11 mouse cellular contexts compared by ENCODE assay signal in genomic region chr2:173407133-173407532, GRCm38 (mm10).
A peak's percentile ranks its signal among the peaks of the same experiment; 100 is the strongest.
DNase-seq lines count a peak whose midpoint lies in the region; ATAC-seq lines count a peak whose summit lies in the region.
"Had no signal": no experiment of that assay in that cellular context is flagged by ENCODE, and none has a peak within 500 bp of the region (broad histone marks: within the 10 kb centered on the region; RNA-seq: fewer than 3 reads in every experiment).

No protein-coding gene starts in this region.

- peak; percentile 28; the same call in 1 of the 2 replicates for ATAC-seq in hindbrain, embryonic 15.5 days (ENCODE audit: low FRiP score, low read depth)

- H3K27me3 ChIP-seq in forebrain, embryonic 10.5 days (ENCODE audit: poor library complexity, severe bottlenecking), result peaks cover 25% of the 10 kb centered on the region; the same call in 1 of the 2 replicates
- H3K27me3 ChIP-seq in hindbrain, embryonic 15.5 days, result 0 out of 2 replicates have a peak, but pooled peaks cover 4% of the 10 kb centered on the region
- H3K27me3 ChIP-seq: CH12.LX; liver, embryonic 15.5 days had no signal

- H3K27ac ChIP-seq in forebrain, embryonic 10.5 days, result peak overlapping the region; percentile 83
- peak overlapping the region; percentile 52; the same call in 1 of the 2 replicates for H3K27ac ChIP-seq in hindbrain, embryonic 15.5 days (replicated peaks)
- H3K27ac ChIP-seq: heart, adult 2 months; liver, embryonic 15.5 days had no signal

- DNase-seq in NIH3T3 (ENCODE audit: low read depth), result peak; percentile 28
- DNase-seq in forebrain, embryonic 10.5 days (ENCODE audit: extremely low spot score, low spot score), result no peak
- DNase-seq in lung, postnatal 36 days, result peak; percentile 53
- DNase-seq in adrenal gland, adult 2 months, result no peak
- DNase-seq in right cerebral cortex, postnatal 36 days (ENCODE audit: low spot score in 2 of 2), result no peak
- DNase-seq in frontal cortex, postnatal 14 days (ENCODE audit: low spot score in 2 of 2), result no peak
- DNase-seq in left cerebral cortex, postnatal 25 days (ENCODE audit: low spot score in 2 of 2), result no peak
- DNase-seq: heart, adult 2 months had no signal

- H3K36me3 ChIP-seq in forebrain, embryonic 10.5 days (replicated peaks), result no peaks in the 10 kb centered on the region
- H3K36me3 ChIP-seq in hindbrain, embryonic 15.5 days, result no peaks in the 10 kb centered on the region
- H3K36me3 ChIP-seq: liver, embryonic 15.5 days had no signal

- 0 out of 2 replicates have a peak overlapping the region, but pooled peaks have one; percentile 29 for H3K4me2 ChIP-seq in hindbrain, embryonic 15.5 days
- H3K4me2 ChIP-seq: liver, embryonic 15.5 days had no signal

- intact Hi-C loops in left cerebral cortex, postnatal 25 days (cut with DNase I), result loop anchor here (5.0 kb wide), 1 partner anchor 50 kb away; no protein-coding TSS in a partner anchor

- no peaks in the 10 kb centered on the region for H3K9me3 ChIP-seq in forebrain, embryonic 10.5 days
- no peaks in the 10 kb centered on the region for H3K9me3 ChIP-seq in hindbrain, embryonic 15.5 days
- H3K9me3 ChIP-seq: liver, embryonic 15.5 days had no signal

- WGBS in forebrain, embryonic 10.5 days, result 87% methylated on average over 3 of the region's 3 CpGs
- 62% methylated on average over 3 of the region's 3 CpGs for WGBS in hindbrain, embryonic 15.5 days

- no peak overlapping the region for H3K4me3 ChIP-seq in forebrain, embryonic 10.5 days
- H3K4me3 ChIP-seq in hindbrain, embryonic 15.5 days, result no peak overlapping the region
- H3K4me3 ChIP-seq: heart, adult 2 months; liver, embryonic 15.5 days had no signal

- H3K9ac ChIP-seq in hindbrain, embryonic 15.5 days, result no peak overlapping the region
- H3K9ac ChIP-seq: liver, embryonic 15.5 days had no signal

- peaks cover 47% of the 10 kb centered on the region for H3K4me1 ChIP-seq in forebrain, embryonic 10.5 days
- peaks cover 20% of the 10 kb centered on the region for H3K4me1 ChIP-seq in hindbrain, embryonic 15.5 days (replicated peaks)

Comparison
In these comparisons a context has a peak if more than half of its experiments do, and no peak if none do; other contexts are left out.
1. DNase-seq: peak in NIH3T3 (single experiment) and lung, postnatal 36 days (single experiment); none in forebrain, embryonic 10.5 days (single experiment), adrenal gland, adult 2 months (single experiment), right cerebral cortex, postnatal 36 days (0 of 2), frontal cortex, postnatal 14 days (0 of 2) and left cerebral cortex, postnatal 25 days (0 of 2).